Mouse (Mus musculus) thymus, adult 2 months (tissue): ENCODE results near the gene Hip1. TPM values are rescaled to one million over a fixed set of nuclear protein-coding genes. Genes with fewer than 3 reads are reported as not detected.

ENCODE experiments used
- DNase-seq: peaks from one replicate; pipeline ENCODE4 v3.0.0; 2021
- H3K27ac ChIP-seq: fragments of 200-500 bp; 2 replicates; pipeline ENCODE4 v1.5.1; 2012; ENCODE audit warnings: low read length, control low read depth; ENCODE audit not compliant: control insufficient read depth, insufficient read depth
- H3K27me3 ChIP-seq: fragments of 200-500 bp; 2 replicates; pipeline ENCODE4 v1.6.1; 2012; ENCODE audit warnings: mild to moderate bottlenecking, low read length, moderate library complexity, mixed read lengths; ENCODE audit not compliant: control insufficient read depth, insufficient read depth
- H3K36me3 ChIP-seq: fragments of 200-500 bp; 2 replicates; pipeline ENCODE4 v1.6.1; 2012; ENCODE audit warnings: mild to moderate bottlenecking, low read length, moderate library complexity; ENCODE audit not compliant: control insufficient read depth, insufficient read depth
- H3K4me1 ChIP-seq: fragments of 200-500 bp; replicated peaks from 2 replicates; pipeline ENCODE4 v1.6.1; 2012; ENCODE audit warnings: low read length; ENCODE audit not compliant: control insufficient read depth, insufficient read depth
- H3K4me3 ChIP-seq: fragments of 200-500 bp; 2 replicates; pipeline ENCODE4 v1.5.1; 2012; ENCODE audit warnings: mild to moderate bottlenecking, low read length, control low read depth, moderate library complexity; ENCODE audit not compliant: control insufficient read depth, insufficient read depth
- CTCF ChIP-seq: fragments of 200-500 bp; IDR thresholded peaks from 2 replicates; pipeline ENCODE4 v1.5.1; 2012; ENCODE audit warnings: mild to moderate bottlenecking, control low read depth, low read length, moderate library complexity, borderline replicate concordance; ENCODE audit not compliant: control insufficient read depth, poor library complexity, insufficient read depth; ENCODE audit errors: extremely low read depth
- POLR2A ChIP-seq: fragments of 200-500 bp; IDR thresholded peaks from 2 replicates; pipeline ENCODE4 v1.6.1; 2012; ENCODE audit warnings: mild to moderate bottlenecking, low read length, control low read depth, moderate library complexity; ENCODE audit not compliant: control insufficient read depth, poor library complexity, insufficient read depth; ENCODE audit errors: extremely low read depth
- WGBS: fragments of 180-500 bp; shearing (Covaris S2); methylation state at CpG from one replicate; pipeline ENCODE4 v1.1.7; 2018; 5-methylcytosine and 5-hydroxymethylcytosine counted together
- polyA plus RNA-seq: library from polyadenylated mRNA; depleted of rRNA; stranded (reverse); fragments of >200 nt; gene quantifications from 2 replicates; pipeline ENCODE4 v1.2.3, GENCODE M21; 2012

Hip1 gene
- polyA plus RNA-seq, 1 experiment: 11.8 TPM

DNA sequence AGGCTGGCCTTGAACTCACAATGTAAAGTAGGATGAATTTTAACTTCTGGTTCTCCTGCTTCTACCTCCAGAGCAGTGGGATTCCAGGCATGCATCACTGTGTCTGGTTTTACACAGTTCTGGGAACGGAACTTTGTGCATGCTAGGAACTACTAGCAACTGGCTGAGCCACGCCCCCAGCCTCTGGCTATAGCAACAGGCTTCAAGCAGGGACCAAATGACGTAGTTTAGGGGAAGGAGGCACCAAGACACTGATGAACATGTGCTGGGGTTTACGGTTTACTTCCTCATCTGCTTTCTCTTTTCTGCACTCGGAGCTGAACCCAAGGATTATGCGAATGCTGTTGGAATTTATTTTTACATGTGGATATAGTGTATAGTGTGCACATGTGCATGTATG lies 72.5 kb downstream of the Hip1 start:
- Histone ChIP-seq H3K36me3 (no peaks in the 10 kb centered on the region), H3K27ac (no peak overlapping the region), H3K4me3 (no peak overlapping the region), H3K27me3 (no peaks in the 10 kb centered on the region), H3K4me1 (no peaks in the 10 kb centered on the region)
- DNase-seq: no peak
- no peak for TF ChIP-seq POLR2A
- TF ChIP-seq CTCF: no peak
- 13% methylated on average over 6 of the region's 6 CpGs for WGBS

DNA sequence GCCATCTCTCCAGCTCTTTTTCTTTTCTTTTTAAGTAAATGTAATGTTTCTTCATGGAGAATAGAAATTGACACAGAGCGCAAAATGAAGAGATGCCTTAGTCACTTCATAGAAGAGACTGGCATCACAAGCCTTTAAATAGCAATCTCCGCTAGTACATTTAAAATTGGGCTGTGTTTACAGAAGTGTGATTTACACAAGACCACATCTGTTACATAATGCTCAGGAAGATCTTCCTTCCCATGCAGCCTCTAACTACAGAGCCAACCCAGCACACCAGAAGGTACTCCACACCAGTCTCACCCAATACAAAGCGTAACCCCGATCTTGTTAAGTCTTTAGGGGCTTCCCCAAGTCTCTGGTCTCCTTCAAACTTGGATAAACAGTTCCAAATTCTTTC lies 73.2 kb downstream of the Hip1 start:
- Histone ChIP-seq H3K4me3 (no peak overlapping the region), H3K4me1 (no peaks in the 10 kb centered on the region), H3K27me3 (no peaks in the 10 kb centered on the region), H3K27ac (no peak overlapping the region), H3K36me3 (no peaks in the 10 kb centered on the region)
- 93% methylated on average over 4 of the region's 4 CpGs for WGBS
- TF ChIP-seq POLR2A (no peak), CTCF (no peak)
- DNase-seq: no peak

DNA sequence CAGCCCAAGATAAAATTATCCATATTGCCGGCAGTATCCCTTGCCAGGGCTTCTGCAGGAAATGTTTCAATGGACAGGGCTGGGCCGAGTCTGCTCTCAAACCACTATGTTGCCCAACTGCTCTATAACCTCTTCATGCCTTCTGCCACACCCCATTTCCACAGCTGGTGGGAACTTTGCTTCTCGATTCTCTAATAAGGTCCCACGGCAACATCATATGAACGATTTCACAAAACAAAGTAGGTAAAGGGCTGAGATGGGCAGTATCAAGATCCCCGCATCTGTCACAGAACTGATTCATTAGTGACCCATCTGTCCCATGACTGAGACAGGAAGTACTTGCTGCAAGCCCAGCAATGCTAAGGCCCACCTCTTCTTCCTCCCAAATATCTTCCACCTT lies 76.6 kb downstream of the Hip1 start:
- Histone ChIP-seq H3K27ac (no peak overlapping the region), H3K4me1 (no peaks in the 10 kb centered on the region), H3K36me3 (no peaks in the 10 kb centered on the region), H3K27me3 (no peaks in the 10 kb centered on the region), H3K4me3 (no peak overlapping the region)
- TF ChIP-seq POLR2A (no peak), CTCF (no peak)
- 96% methylated on average over 6 of the region's 6 CpGs for WGBS
- no peak for DNase-seq

DNA sequence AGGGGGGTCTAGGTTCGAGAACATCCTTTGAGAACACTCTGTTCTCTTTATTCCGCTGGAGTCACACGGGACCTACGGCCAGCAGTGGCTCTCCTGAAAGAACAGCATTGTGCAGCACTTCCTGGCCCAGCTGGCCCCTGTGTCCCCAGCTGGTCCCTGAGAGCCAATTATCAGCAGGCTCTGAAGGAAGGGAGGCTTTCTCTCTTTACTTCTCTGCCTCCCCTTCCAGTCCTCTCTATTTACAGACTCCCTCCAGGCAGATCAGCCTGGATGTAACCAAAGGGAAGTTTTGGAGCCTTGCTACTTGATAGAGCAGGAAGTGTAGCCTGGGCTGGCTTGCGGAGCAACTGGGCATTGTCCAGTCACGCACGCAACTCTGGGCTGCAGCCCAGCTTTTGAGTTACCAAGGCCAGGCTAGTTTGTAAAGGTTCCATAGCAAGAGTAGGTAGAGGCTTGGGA lies 79.1 kb downstream of the Hip1 start:
- Histone ChIP-seq H3K4me1 (no peaks in the 10 kb centered on the region), H3K4me3 (no peak overlapping the region), H3K27me3 (no peaks in the 10 kb centered on the region), H3K36me3 (no peaks in the 10 kb centered on the region), H3K27ac (no peak overlapping the region)
- DNase-seq: no peak
- TF ChIP-seq POLR2A (no peak), CTCF (no peak)
- 86% methylated on average over 7 of the region's 7 CpGs for WGBS

DNA sequence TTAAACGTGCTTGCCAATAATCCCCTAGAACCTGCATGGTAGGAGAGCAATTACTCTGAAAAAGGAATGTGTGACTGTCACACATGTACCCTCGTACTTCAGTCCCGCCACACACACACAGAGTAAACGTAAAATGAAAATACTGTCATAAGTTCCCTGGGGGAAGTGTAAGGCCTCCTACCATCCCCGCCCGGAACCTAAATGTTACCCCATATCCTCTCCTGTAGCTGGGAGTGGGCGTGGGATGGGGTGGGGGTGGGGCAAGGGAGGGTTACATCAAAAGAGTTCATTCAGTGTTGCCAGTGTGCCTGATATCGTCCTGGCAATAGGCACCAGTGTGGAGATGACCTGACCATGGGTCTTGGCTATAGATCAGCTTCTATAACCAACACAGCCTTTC lies 81.5 kb downstream of the Hip1 start:
- Histone ChIP-seq H3K4me3 (no peak overlapping the region), H3K36me3 (no peaks in the 10 kb centered on the region), H3K27ac (no peak overlapping the region), H3K27me3 (no peaks in the 10 kb centered on the region), H3K4me1 (no peaks in the 10 kb centered on the region)
- no peak for DNase-seq
- WGBS: 78% methylated on average over 8 of the region's 8 CpGs
- TF ChIP-seq POLR2A (no peak), CTCF (no peak)

DNA sequence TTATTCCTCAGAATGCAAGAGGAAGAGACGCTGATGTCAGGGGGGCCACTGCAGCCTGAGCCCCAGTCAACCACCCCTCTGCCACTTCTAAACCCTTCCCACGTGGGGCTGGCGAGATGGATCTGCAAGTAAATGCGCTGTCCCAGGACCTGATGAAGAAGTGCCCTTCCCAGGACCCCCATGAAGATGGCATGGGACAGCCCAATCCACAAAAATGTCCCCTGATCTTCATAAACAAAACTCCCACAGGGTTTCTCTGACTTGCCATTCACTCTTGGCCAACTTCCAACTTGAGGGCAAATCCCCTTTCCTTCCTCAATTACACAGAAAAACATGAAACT lies 84.1 kb downstream of the Hip1 start:
- 48% methylated on average over 4 of the region's 4 CpGs for WGBS
- Histone ChIP-seq H3K4me1 (no peaks in the 10 kb centered on the region), H3K4me3 (no peak overlapping the region), H3K36me3 (no peaks in the 10 kb centered on the region), H3K27me3 (no peaks in the 10 kb centered on the region), H3K27ac (no peak overlapping the region)
- TF ChIP-seq POLR2A: no peak
- no peak for TF ChIP-seq CTCF
- DNase-seq: no peak

DNA sequence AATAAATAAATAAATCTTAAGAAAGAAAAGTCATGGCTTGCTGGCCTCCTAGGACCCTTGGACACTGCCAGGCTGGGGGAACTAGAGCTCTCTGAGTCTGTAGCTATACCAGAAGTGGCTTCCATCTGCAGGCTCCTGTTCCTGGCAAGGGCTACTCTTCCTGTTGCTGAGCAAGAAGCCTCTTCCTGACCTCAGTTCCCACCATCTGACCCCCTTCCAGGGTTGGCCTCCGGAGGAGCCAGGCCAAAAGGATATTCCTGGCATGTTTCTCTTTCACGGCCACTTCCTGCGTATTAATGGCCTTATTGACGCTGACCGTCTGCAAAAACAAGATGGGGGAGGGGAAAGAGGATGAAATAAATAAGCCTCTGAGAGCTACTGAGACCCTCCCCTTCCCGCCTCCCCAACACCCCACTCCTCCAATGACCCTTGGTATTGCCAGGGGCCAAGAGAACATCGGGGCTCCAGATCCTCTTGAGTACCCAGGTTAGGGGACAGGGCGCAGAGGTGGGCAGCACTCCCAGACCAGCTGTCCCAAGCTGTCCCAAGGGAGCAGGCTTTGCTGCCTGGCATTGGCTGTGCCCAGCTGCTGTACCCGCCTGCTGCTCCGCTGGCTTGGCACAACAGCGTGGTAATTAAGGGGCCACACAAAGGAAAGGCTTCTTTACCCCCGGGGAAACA lies 84.6 kb downstream of the Hip1 start:
- Histone ChIP-seq H3K4me3 (no peak overlapping the region), H3K27me3 (no peaks in the 10 kb centered on the region), H3K4me1 (no peaks in the 10 kb centered on the region), H3K27ac (no peak overlapping the region), H3K36me3 (no peaks in the 10 kb centered on the region)
- no peak for DNase-seq
- no peak for TF ChIP-seq POLR2A
- TF ChIP-seq CTCF: no peak
- WGBS: 75% methylated on average over 12 of the region's 12 CpGs
